Mouse (Mus musculus): Measurements from ENCODE around the gene Adam6b. TPM values are rescaled to one million over a fixed set of nuclear protein-coding genes. Genes with fewer than 3 reads are reported as not detected.
"Not testable (repeated sequence)": the region's sequence is repeated elsewhere in the genome, so short reads cannot be mapped to it uniquely, and the experiment has no call there.

Adam6b gene
- polyA plus RNA-seq (2015; fragmentation: Nextera tagmentation; extraction: Ambion mirVana): not detected in 2 replicates

GRCm38 (mm10) chr12:113489211-113489610 is at the start of gene Adam6b:
TSS of gene Adam6b (plus strand) at chr12:113489511.
- not testable (repeated sequence) for H3K4me3 ChIP-seq (replicated peaks); H3K36me3 ChIP-seq (replicated peaks); H3K27me3 ChIP-seq; H3K4me1 ChIP-seq (replicated peaks); ATAC-seq (ENCODE audit: insufficient read depth); H3K4me2 ChIP-seq; H3K9me3 ChIP-seq (replicated peaks); H3K9ac ChIP-seq; H3K27ac ChIP-seq (replicated peaks)
- WGBS (ENCODE audit: insufficient replicate concordance): 50% methylated on average over 1 of the region's 1 CpGs

DNA sequence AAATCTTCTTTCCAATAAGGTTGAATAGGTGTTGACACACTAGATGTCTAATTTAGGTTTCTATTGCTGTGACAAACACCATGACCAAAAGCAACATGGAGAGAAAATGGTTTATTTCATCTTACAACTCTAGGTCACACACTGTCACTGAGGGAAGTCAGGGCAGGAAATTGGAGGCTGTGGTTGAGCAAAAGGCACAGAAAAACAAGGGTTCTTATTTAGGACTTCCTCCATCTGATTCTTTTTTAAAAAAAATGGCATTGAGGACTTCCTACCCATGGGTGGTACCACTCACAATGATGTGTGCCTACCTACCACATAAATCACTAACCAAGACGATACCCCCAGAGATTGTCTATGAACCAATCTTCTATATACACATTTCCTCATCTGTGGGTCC is 43.2 kb upstream of the Adam6b start:
- no peaks in the 10 kb centered on the region for H3K4me1 ChIP-seq (replicated peaks)
- H3K4me3 ChIP-seq (replicated peaks): no peak overlapping the region
- no peak overlapping the region for H3K9ac ChIP-seq
- 18% methylated on average over 1 of the region's 1 CpGs for WGBS (ENCODE audit: insufficient replicate concordance)
- ATAC-seq (ENCODE audit: insufficient read depth): no peak
- no peak overlapping the region for H3K27ac ChIP-seq (replicated peaks)
- no peaks in the 10 kb centered on the region for H3K27me3 ChIP-seq
- no peaks in the 10 kb centered on the region for H3K9me3 ChIP-seq (replicated peaks)
- H3K4me2 ChIP-seq: no peak overlapping the region
- H3K36me3 ChIP-seq (replicated peaks): no peaks in the 10 kb centered on the region

DNA sequence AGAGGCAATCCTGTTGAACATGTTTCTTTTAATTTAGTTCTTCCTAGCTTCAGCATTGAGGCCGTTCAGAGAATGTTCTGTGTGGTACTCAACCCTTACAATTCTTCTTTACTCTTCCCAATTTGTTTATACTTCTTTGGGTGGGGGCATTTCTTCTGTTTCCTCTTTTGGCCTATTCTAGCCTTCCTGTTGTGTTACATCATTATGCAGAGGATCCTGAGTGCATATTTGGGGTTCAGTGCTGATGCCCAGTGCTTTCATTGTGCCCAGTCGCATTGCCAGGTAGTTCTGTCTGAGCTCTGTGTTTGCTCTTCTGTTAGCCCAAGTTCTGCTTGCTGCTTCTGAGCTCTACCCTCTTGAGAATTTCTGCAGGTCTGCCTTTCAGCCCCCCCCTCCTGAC is 13.1 kb upstream of the Adam6b start:
- Histone ChIP-seq H3K9ac (no peak overlapping the region), H3K36me3 (replicated peaks) (no peaks in the 10 kb centered on the region), H3K4me2 (no peak overlapping the region), H3K27me3 (no peaks in the 10 kb centered on the region), H3K4me1 (replicated peaks) (no peaks in the 10 kb centered on the region), H3K9me3 (replicated peaks) (no peaks in the 10 kb centered on the region), H3K27ac (replicated peaks) (no peak overlapping the region), H3K4me3 (replicated peaks) (no peak overlapping the region)
- WGBS (ENCODE audit: insufficient replicate concordance): 55% methylated on average over 2 of the region's 2 CpGs
- no peak for ATAC-seq (ENCODE audit: insufficient read depth)

DNA sequence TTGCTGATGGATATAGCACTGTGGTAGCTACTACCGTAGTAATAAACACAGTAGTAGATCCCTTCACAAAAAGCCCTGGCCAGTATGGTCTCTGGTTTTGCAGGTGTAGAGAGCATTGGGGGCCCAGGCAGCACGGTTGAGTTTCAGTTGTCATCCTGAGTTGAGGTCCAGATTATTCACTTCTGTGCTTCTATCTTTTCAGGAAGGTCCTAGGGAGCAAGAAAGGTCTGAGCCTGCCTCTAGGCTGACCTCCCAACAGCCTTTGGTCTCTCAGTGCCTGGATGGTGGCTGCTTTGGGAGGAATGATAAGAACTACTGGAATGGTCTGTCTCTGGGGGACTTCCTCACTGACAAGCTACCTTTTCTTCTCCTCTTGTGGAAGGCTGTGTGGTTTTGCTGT is 7.2 kb upstream of the Adam6b start:
- Histone ChIP-seq H3K4me2 (no peak overlapping the region), H3K9me3 (replicated peaks) (no peaks in the 10 kb centered on the region), H3K4me3 (replicated peaks) (no peak overlapping the region), H3K27me3 (no peaks in the 10 kb centered on the region), H3K36me3 (replicated peaks) (no peaks in the 10 kb centered on the region), H3K4me1 (replicated peaks) (no peaks in the 10 kb centered on the region), H3K9ac (no peak overlapping the region), H3K27ac (replicated peaks) (no peak overlapping the region)
- ATAC-seq (ENCODE audit: insufficient read depth): no peak
- WGBS (ENCODE audit: insufficient replicate concordance): 59% methylated on average over 2 of the region's 2 CpGs

DNA sequence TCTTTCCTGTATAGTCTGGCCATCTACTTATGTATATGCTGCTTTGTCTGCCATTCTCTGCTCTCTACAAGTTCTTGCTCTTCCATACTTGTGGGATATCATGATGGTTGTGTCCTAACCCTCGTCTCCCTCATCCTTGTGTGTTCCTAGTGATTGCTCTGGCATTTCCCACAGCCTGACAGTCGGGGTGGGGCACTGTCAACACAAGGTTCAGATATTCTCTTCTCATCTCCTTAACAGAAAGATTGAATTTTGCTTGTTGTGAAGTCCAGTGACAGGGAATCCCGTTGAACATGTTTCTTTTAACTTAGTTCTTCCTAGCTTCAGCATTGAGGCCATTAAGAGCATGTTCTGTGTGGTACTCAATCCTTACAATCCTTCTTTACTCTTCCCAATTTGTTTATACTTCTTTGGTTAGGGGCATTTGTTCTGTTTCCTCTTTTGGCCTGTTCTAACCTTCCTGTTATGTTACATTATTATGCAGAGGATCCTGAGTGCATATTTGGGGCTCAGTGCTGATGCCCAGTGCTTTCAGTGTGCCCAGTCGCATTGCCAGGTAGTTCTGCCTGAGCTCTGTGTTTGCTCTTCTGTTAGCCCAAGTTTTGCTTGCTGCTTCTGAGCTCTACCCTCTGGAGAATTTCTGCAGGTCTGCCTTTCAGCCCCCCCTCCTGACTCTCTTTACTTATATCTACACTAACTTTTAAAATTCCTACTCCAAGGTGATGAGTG is 6.5 kb upstream of the Adam6b start:
- H3K9me3 ChIP-seq (replicated peaks): no peaks in the 10 kb centered on the region
- WGBS (ENCODE audit: insufficient replicate concordance): 26% methylated on average over 4 of the region's 4 CpGs
- no peak for ATAC-seq (ENCODE audit: insufficient read depth)

DNA sequence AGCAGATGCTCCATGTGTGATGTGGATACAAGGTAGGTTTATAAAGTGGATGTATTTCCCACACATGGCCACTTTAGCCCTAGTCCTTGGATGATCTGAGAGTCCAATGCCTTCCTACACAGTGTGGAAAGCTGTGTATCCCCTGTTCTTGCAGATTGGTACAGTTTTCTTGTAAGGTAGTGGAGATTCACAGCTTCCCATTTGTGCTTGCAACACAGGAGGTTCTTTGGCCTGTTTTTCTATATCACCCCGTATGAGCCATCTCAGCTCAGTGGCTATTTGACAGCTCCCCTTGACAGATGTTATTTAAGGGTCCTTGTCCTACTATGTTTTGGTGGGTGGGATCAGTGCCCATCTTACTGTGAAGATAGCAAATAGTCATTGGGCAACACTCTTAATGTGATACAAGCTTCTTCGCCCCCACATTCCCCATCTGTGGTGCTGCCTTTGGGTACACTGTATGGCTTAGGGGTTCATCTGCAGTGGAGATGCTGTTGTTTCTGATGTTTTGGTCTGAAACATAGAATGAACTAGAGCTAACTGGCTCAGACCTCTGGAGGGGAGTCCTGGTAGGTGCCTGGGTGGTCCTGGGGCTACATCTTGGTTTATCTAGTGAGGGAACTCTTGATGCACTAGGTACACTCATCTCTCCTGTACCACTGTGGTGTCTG is 5.7 kb upstream of the Adam6b start:
- Histone ChIP-seq H3K27me3 (no peaks in the 10 kb centered on the region), H3K9ac (no peak overlapping the region), H3K4me1 (replicated peaks) (no peaks in the 10 kb centered on the region), H3K9me3 (replicated peaks) (no peaks in the 10 kb centered on the region), H3K36me3 (replicated peaks) (no peaks in the 10 kb centered on the region), H3K4me2 (no peak overlapping the region), H3K27ac (replicated peaks) (no peak overlapping the region), H3K4me3 (replicated peaks) (no peak overlapping the region)
- 69% methylated on average over 2 of the region's 2 CpGs for WGBS (ENCODE audit: insufficient replicate concordance)
- ATAC-seq (ENCODE audit: insufficient read depth): no peak

More for the DNA sequence above, 6.5 kb upstream of the Adam6b start:
- Histone ChIP-seq H3K27me3 (no peaks in the 10 kb centered on the region), H3K4me3 (replicated peaks) (no peak overlapping the region), H3K27ac (replicated peaks) (no peak overlapping the region), H3K4me1 (replicated peaks) (no peaks in the 10 kb centered on the region), H3K36me3 (replicated peaks) (no peaks in the 10 kb centered on the region), H3K4me2 (no peak overlapping the region), H3K9ac (no peak overlapping the region)

DNA sequence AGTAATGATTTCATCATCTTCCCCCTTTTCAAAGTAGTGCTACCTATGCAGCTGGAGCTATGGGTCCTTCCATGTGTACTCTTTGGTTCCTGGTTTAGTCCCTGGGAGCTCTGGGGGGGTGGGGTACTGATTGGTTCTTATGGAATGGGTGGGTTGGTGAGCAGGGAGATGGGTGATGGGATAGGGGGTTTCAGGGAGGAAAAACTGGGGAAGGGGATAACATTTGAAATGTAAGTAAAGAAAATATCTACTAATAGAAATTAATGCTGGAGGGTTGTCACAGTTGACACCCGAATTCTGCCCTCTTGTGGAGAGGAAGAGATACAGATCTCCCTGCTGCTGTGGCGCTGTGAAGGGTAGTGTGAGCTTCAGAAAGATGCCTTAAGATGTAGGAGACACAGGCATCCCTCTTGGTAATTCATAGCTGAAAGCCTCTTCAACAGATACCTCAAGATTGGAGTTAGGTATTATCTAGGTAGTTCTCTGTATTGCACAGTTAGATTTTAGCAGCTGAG is 4.3 kb upstream of the Adam6b start:
- 22% methylated on average over 2 of the region's 2 CpGs for WGBS (ENCODE audit: insufficient replicate concordance)
- H3K4me2 ChIP-seq: no peak overlapping the region

DNA sequence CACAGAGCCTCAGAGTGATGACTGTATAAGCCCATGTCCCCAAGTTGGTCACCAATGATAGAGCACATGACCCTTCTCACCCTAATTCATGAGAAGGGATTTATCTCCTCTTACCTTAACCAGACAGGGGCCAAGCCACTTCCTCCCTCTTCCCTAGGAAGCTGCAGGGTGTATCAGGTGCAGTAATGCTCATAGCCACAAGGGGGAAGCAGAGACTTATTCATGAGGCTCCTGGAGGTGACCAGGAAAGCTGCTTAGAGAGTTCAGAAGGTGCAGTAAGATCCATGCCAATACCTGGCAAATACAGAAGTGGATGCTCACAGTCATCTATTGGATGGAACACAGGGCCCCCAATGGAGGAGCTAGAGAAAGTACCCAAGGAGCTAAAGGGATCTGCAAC is 1.6 kb upstream of the Adam6b start:
- H3K4me1 ChIP-seq (replicated peaks); H3K9me3 ChIP-seq (replicated peaks); H3K4me2 ChIP-seq; H3K4me3 ChIP-seq (replicated peaks); H3K36me3 ChIP-seq (replicated peaks); H3K9ac ChIP-seq; H3K27me3 ChIP-seq; H3K27ac ChIP-seq (replicated peaks); ATAC-seq (ENCODE audit: insufficient read depth): not testable (repeated sequence)

More for the DNA sequence above, 4.3 kb upstream of the Adam6b start:
- H3K27me3 ChIP-seq: no peaks in the 10 kb centered on the region
- no peaks in the 10 kb centered on the region for H3K9me3 ChIP-seq (replicated peaks)
- no peak for ATAC-seq (ENCODE audit: insufficient read depth)
- H3K36me3 ChIP-seq (replicated peaks): no peaks in the 10 kb centered on the region
- no peak overlapping the region for H3K27ac ChIP-seq (replicated peaks)
- H3K9ac ChIP-seq: no peak overlapping the region
- no peaks in the 10 kb centered on the region for H3K4me1 ChIP-seq (replicated peaks)
- no peak overlapping the region for H3K4me3 ChIP-seq (replicated peaks)

GRCm38 (mm10) chr12:113525901-113526300 is 36.6 kb downstream of the Adam6b start:
- Histone ChIP-seq H3K27me3 (no peaks in the 10 kb centered on the region), H3K4me3 (replicated peaks) (no peak overlapping the region), H3K9me3 (replicated peaks) (no peaks in the 10 kb centered on the region), H3K27ac (replicated peaks) (no peak overlapping the region), H3K36me3 (replicated peaks) (no peaks in the 10 kb centered on the region), H3K4me2 (no peak overlapping the region), H3K9ac (no peak overlapping the region), H3K4me1 (replicated peaks) (no peaks in the 10 kb centered on the region)
- ATAC-seq (ENCODE audit: insufficient read depth): no peak
- WGBS (ENCODE audit: insufficient replicate concordance): 41% methylated on average over 2 of the region's 2 CpGs

All from liver, embryonic 15.5 days (tissue).